Mouse (Mus musculus) spleen, adult 12 weeks (tissue): Measurements from ENCODE around the gene Eef1g.
A peak's percentile ranks its signal among the peaks of the same experiment; 100 is the strongest.

Source experiments
- DNase-seq: peaks from one replicate; pipeline ENCODE4 v3.0.0; 2022; ENCODE audit warnings: low spot score

Eef1g gene

GRCm38 (mm10) chr19:8966590-8967372, at the start of gene Eef1g:
TSS of gene Eef1g (plus strand) at chr19:8967041.
- DNase-seq, result peak; percentile 97

DNA sequence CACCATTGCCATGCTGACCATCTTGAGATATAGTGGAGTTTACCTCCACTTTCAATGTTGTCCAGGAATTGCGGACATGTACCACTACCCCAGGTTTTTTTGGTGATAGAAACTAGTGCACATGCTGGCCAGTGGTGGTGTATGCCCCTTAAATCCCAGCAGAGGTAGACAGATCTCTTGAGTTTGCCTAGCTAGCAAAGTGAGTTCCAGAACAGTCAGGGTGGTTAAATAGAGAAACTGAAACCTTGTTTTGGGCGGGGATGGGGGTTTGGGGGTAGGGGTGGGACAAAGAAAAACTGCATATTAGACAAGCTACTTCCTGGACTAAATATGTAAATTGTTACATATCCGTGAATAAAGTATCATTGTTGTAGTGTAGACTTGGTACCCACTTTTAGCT, 47.8 kb upstream of the Eef1g start:
- no peak for DNase-seq

DNA sequence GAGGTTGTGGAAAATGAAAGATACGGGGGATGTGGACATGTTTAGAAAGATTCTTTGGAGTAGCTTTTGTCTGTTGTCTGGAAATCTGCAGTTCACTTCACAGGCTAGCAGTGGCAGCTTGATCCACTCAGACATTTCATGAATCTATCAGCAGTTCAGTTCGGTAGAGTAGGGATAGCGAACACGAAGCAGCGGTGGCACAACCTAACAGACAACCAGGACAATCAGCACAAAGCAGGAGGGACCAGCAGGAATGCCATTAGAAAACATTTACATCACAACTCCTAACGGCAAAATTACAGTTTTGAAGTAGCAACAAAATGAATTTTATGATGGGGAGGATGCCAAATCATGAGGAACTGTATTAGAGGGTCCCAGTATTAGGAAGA, 47.2 kb upstream of the Eef1g start:
- no peak for DNase-seq

DNA sequence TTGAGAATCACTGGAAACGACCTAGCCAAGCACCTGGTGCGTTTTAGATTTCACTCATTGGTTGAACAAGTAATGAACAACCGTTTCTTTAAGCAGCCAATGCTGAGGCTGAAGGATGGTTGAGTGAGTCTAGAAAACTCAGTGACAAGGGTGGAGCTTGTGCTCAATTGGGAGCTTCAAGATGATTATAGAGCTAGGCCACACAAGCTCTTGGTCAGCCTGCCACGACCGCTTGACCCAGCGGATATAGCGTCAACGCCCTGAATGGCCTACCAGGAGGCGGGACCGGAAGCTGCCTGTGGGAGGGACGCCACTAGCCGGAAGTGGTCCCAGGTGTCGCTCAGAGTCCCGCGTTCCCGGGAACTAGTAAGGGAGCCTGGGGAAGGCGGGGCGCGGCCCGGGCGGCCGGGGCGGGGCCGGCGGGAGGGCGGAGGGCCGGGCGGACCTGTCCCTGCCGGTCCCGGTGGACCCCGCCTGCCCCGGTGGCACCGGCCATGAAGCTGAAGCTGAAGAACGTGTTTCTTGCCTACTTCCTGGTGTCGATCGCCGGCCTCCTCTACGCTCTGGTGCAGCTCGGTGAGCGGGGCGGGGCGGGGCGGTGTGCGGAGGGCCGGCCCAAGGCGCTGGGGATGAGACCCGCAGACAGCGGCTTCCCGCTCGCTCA, 46.6 kb upstream of the Eef1g start, which contains the start of gene B3gat3:
Gene B3gat3, plus strand, starts transcription at position 302 of the 664 bp plus-strand sequence.
- peak; percentile 85 for DNase-seq

- DNase-seq, result no peak
These were observed 46.0 kb upstream of the Eef1g start for GRCm38 (mm10) chr19:8920836-8921291.

DNA sequence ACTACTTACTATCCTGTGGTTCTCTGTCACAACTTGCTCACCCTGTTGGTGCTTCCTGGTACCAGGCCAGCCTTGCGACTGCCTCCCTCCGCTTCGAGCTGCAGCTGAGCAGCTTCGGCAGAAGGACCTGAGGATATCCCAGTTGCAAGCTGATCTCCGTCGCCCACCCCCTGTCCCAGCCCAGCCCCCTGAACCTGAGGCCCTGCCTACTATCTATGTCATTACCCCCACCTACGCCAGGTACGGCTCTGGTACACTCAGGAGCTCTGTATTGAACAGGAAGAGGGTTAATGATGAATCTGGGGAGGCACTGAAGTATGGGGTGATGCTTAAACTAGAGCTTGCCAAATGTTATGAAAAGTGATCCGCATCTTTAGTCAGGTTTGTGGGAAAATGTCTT, 45.1 kb upstream of the Eef1g start:
- DNase-seq, result no peak

DNA sequence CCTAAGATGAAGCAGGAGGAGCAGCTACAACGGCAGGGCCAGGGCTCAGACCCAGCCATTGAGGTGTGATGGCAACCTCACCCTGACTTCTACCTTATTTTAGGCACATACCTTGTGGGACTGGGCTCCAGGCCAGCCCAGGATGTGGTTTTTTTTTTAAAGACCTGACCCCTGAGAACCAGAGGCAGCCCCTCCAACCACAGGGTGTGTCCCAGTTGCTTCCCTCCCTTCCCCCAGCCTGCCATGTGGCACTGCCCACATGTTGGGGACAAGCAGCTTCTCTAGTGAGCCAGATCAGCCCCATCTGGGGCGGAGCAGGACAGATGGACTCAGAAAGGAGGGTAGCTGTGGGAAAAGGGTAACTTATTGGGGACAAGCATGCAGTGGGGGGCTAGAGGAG, 40.1 kb upstream of the Eef1g start:
- no peak for DNase-seq

- DNase-seq, result no peak
These were observed 38.8 kb upstream of the Eef1g start for GRCm38 (mm10) chr19:8927891-8928525.

DNA sequence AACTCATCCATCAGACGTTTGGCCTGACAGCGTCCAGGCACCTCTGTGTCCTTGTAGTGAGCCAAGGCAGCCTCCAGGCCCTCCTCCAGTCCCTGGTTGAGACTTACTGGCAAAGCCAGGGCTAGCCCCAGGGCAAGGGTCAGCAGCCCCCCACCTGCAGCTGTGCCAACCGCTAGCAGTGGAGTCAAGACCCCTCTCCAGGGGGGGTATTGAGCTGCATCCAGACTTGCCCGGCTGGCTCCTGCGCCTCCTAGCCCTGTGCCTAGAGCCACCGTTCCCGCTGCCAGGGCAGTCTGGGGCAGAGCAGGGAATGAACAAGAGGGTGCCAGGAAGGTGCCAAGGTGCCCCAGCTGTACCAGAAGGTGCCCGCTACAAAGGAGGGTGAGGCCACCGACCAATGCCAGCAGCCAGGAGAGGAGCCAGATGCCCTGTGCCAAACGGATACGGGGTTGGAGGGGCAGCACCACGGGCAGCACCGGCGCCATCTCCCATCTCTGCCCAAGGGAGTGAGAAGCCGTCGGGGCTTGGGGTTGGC, 38.1 kb upstream of the Eef1g start:
- DNase-seq, result no peak

DNA sequence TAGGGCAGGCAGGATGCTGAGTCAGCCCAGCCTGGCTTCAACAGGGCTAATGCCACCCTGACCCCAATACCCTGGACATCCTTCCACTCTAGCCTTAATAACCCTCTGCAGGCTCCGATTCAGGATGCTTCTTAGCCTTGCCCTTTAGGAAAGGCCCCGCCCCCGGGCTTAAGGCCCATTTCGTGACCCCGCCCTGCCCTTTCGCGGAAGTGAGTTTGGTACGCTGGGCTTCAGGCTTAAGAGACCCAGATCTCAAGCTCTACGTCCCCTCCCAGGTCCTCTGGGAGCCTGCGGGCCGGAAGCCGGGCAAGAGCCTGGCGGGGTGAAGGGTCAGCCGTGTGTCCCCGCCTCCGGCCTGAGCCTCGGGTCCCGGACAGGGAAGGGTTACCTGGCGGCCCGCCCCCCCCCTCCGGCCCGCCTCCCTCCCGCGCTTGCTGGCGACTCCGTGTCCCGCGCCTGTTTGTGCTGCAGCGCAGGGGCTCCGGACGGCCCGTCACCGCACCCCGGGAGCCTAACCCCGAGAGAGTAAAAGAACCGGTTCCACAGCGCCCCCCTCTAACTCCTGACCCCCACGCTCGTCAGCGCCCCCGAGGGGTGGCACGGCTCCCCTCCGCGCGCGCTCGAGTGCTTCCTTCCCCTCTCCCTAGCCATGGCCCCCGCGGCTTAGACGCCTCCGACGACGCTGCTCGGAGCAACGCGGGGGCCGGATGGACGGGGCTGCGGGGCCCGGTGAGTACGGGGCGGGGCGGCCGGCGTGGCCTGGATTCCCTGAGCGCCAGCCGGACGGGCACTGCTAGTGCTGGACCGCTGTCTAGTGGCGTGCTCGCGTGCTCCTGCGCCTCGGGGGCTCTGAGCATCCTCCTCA, 37.4 kb upstream of the Eef1g start, which contains the start of the genes Rom1 and Eml3:
Gene Rom1, minus strand, starts transcription at position 133 of the 865 bp plus-strand sequence.
Gene Eml3, plus strand, starts transcription at position 329 of the 865 bp plus-strand sequence.
- DNase-seq, result peak; percentile 81

- DNase-seq, result no peak
These were observed 36.7 kb upstream of the Eef1g start for GRCm38 (mm10) chr19:8930117-8930516.

- no peak for DNase-seq
These were observed 36.1 kb upstream of the Eef1g start for GRCm38 (mm10) chr19:8930771-8931170.

DNA sequence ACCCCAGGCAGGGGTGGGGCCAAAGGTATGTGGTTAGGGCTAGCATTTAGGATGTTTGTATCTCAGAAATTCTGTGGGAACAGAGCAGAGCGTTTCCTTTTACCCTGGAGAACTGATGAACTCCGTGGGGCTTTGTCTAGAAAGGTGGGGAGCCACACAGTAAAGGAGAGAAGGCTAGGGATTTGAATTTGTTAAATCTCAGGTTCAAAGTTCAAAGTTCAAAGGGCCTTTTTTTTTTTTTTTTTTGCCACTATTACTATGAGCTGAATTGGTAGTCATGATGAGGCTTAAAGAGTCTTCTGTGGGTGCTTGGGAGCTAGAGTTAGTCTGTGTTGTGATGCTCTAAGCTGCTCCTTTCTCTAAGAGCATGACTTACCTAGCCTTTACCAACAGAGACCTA, 30.1 kb upstream of the Eef1g start:
- no peak for DNase-seq

- no peak for DNase-seq
These were observed 26.2 kb upstream of the Eef1g start for GRCm38 (mm10) chr19:8940526-8941133.

DNA sequence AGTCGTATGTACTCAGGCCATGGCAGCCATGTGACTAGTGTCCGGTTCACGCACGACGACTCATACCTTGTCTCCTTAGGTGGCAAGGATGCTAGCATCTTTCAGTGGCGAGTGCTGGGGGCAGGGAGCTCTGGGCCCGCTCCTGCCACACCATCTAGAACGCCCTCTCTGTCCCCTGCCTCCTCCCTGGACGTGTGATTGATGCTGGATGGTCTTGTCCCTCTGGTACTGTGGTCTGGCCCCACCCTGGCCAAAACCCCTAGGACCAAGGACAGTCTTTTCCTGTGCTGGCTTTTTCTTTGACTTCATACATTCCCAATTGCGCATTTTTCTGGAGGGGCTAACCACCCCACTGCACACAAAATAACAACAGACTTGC, 25.7 kb upstream of the Eef1g start:
- no peak for DNase-seq

DNA sequence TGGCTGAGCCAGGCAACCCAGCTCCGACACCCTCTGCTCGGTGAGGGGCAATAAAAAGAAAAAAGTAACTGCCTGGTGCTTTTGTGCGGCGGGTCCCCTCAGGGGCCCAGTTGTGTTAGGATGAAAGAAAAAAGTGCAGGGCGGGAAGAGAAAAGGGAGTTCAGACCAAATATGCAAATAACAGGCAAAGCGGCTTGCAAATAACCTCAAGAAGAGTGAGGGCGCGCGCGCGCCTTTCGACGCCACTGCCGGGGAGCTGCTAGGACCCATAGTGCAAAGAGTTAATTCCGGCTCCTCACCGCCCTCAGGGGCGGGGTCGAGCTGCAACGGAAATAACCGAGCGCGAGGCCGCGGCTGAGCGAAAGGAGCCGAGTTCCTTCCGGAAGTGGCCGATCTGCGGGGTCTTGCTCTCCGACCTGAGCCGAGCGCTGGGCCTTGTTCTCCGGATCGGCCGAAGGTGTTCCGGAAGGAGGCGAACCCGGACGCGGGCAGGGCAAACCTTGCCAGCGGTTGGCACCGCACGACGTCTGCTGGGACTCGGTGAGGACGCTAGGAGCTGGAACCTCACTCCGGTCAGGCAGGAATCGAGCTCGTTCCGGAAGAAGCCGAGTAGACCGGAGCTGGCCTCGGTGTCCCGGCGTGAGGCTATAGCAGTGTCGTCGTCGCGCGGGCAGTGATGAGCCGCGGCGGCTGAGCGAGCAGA, 25.2 kb upstream of the Eef1g start, which contains the start of gene Mta2:
Gene Mta2, plus strand, starts transcription at position 361 of the 703 bp plus-strand sequence.
- DNase-seq, result peak; percentile 93

GRCm38 (mm10) chr19:8942276-8942964, 24.4 kb upstream of the Eef1g start:
- no peak for DNase-seq

DNA sequence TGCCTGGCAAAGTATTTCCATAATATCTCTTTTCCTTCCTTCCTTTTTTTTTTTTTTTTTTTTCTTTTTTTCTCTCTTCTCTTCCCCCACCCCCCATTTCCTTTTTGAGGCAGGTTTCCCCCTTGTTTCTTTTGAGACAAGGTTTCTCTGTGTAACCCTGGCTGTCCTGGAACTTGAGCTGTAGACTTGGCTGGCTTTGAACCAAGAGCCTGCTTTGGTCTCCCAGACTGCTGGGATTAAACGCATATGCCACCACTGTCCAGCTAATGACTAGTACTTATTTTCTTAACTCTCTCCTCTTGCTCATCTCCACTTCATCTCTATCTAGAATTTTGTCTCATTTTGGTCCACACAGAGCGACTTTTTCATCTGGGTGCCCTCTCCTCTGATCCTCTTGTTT, 23.8 kb upstream of the Eef1g start:
- DNase-seq, result no peak

DNA sequence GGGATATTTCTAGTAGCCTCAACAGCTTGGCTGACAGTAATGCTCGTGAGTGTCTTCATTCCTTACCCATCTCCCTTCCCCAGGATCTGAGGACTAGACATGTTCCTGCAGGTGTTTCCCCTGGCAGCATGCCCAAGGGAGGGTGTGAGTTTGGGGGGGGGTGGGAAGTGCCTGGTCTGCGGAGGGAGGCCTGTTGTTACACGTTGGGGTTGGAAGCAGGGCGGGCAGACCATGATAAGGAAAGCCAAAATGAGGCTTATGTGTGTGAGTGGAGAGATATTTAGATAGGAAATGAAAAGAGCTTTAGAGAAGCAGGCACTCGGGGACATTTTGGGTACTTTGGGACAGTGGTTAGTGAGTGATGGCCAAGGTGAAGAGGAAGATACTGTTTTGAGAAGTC, 22.8 kb upstream of the Eef1g start:
- no peak for DNase-seq

GRCm38 (mm10) chr19:8944750-8945149, 22.1 kb upstream of the Eef1g start:
- no peak for DNase-seq
